Mouse (Mus musculus): ENCODE data around the gene 2610021A01Rik.
"Not testable (repeated sequence)": the region's sequence is repeated elsewhere in the genome, so short reads cannot be mapped to it uniquely, and the experiment has no call there.

DNA sequence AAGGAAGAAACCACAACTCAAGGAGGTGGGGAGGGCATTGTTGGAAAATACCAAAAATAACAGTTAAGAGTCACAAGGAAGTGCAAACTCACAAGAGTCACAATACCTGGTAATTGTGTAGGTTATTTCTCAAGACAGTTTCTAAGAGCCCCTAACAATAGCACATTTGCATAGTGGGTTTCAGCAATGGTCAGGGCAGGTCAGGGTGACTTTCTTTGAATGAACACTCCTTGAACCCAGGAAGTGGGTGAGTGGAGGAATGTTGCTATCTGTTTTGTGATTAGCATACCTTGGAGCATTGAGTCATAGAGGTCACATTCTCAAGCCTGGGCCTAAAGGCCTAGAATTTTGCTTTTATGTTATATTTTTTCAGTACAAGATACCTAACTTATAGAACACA is 11.2 kb upstream of the 2610021A01Rik start:
- not testable (repeated sequence) for TF ChIP-seq POLR2A (IDR thresholded peaks at IDR 0.05; ENCODE audit: insufficient read length, low read depth); MAX (IDR thresholded peaks at IDR 0.05; ENCODE audit: low read depth); CEBPB (IDR thresholded peaks at IDR 0.05; ENCODE audit: insufficient read depth, poor library complexity, severe bottlenecking); TCF12 (IDR thresholded peaks at IDR 0.05; ENCODE audit: insufficient read depth, poor library complexity, severe bottlenecking); POLR2AphosphoS2 (IDR thresholded peaks at IDR 0.05; ENCODE audit: insufficient read length, low read depth); USF1 (IDR thresholded peaks at IDR 0.05; ENCODE audit: low read depth)
